Mouse (Mus musculus) hindbrain, embryonic 14.5 days (tissue): ENCODE measurements at regions not wholly inside any gene's neighbourhood (a gene's known extent, or its start where the extent isn't known, plus 50 kb on each side); places are given as distances from the start of the nearest gene placed in this dataset.

Experiments
- ATAC-seq: fragments of 200-750 bp; cut with Nextera tagmentation; 2 replicates; pipeline ENCODE4 v1.8.0; 2017; ENCODE audit warnings: moderate number of reproducible peaks, mild to moderate bottlenecking, moderate TSS enrichment, moderate library complexity; ENCODE audit not compliant: low FRiP score
- DNase-seq: peaks from one replicate; pipeline ENCODE4 v3.0.0-alpha.2; 2015; ENCODE audit warnings: low spot score
- H3K27ac ChIP-seq: fragments of 300-500 bp; sonication (generic); 2 replicates; pipeline ENCODE4 v1.5.1; 2014; ENCODE audit warnings: mild to moderate bottlenecking, moderate library complexity
- H3K27me3 ChIP-seq: fragments of 300-500 bp; sonication (generic); 2 replicates; pipeline ENCODE4 v1.6.1; 2014; ENCODE audit warnings: mild to moderate bottlenecking, low read length, mixed read lengths; ENCODE audit not compliant: control insufficient read depth, insufficient read depth
- H3K36me3 ChIP-seq: fragments of 300-500 bp; sonication (generic); replicated peaks from 2 replicates; pipeline ENCODE4 v1.6.1; 2014; ENCODE audit not compliant: control insufficient read depth, insufficient read depth
- H3K4me1 ChIP-seq: fragments of 300-500 bp; sonication (generic); replicated peaks from 2 replicates; pipeline ENCODE4 v1.6.1; 2014; ENCODE audit warnings: antibody characterized with exemption, low read length, mixed read lengths; ENCODE audit not compliant: control insufficient read depth, insufficient read depth
- H3K4me2 ChIP-seq: fragments of 300-500 bp; sonication (generic); replicated peaks from 2 replicates; pipeline ENCODE4 v1.6.1; 2014; ENCODE audit warnings: mild to moderate bottlenecking, moderate library complexity
- H3K4me3 ChIP-seq: fragments of 300-500 bp; sonication (generic); replicated peaks from 2 replicates; pipeline ENCODE4 v1.5.1; 2014; ENCODE audit warnings: mild to moderate bottlenecking, low read length
- H3K9ac ChIP-seq: fragments of 300-500 bp; sonication (generic); 2 replicates; pipeline ENCODE4 v1.6.1; 2014
- H3K9me3 ChIP-seq: fragments of 300-500 bp; sonication (generic); 2 replicates; pipeline ENCODE4 v1.6.1; 2016; ENCODE audit warnings: low read length; ENCODE audit not compliant: control insufficient read depth
- WGBS: fragments of 180-500 bp; shearing (Covaris S2); extraction: QIAGEN DNeasy Blood & Tissue Kit; methylation state at CpG from one replicate; pipeline ENCODE4 v1.1.7; 2014; 5-methylcytosine and 5-hydroxymethylcytosine counted together

GRCm38 (mm10) chr5:42563406-42563805 lies 495.6 kb downstream of the Gm16223 start:
- Histone ChIP-seq H3K4me2 (no peak overlapping the region), H3K27me3 (no peaks in the 10 kb centered on the region), H3K4me1 (no peaks in the 10 kb centered on the region), H3K9ac (no peak overlapping the region), H3K27ac (no peak overlapping the region), H3K4me3 (no peak overlapping the region), H3K36me3 (no peaks in the 10 kb centered on the region), H3K9me3 (no peaks in the 10 kb centered on the region)
- no peak for ATAC-seq
- no peak for DNase-seq

- WGBS: 58% methylated on average over 2 of the region's 2 CpGs
- no peaks in the 10 kb centered on the region for H3K36me3 ChIP-seq
- DNase-seq (no peak), ATAC-seq (no peak)
- H3K27me3 ChIP-seq: no peaks in the 10 kb centered on the region
- no peak overlapping the region for H3K9ac ChIP-seq
- no peak overlapping the region for H3K27ac ChIP-seq
- H3K4me1 ChIP-seq: no peaks in the 10 kb centered on the region; the same call in 1 of the 2 replicates
- H3K4me2 ChIP-seq: no peak overlapping the region
- H3K9me3 ChIP-seq: no peaks in the 10 kb centered on the region
- H3K4me3 ChIP-seq: no peak overlapping the region
Measured at GRCm38 (mm10) chr5:42575971-42576370, 508.2 kb downstream of the Gm16223 start.

GRCm38 (mm10) chr5:42578208-42578844 lies 510.6 kb downstream of the Gm16223 start:
- H3K9ac ChIP-seq: no peak overlapping the region
- H3K4me3 ChIP-seq: no peak overlapping the region
- peak; percentile 39 for DNase-seq
- ATAC-seq: peak; percentile 72
- no peak overlapping the region for H3K27ac ChIP-seq
- no peaks in the 10 kb centered on the region for H3K27me3 ChIP-seq
- no peaks in the 10 kb centered on the region; the same call in 1 of the 2 replicates for H3K4me1 ChIP-seq
- WGBS: 56% methylated on average over 5 of the region's 5 CpGs
- no peaks in the 10 kb centered on the region for H3K36me3 ChIP-seq
- H3K9me3 ChIP-seq: no peaks in the 10 kb centered on the region
- H3K4me2 ChIP-seq: no peak overlapping the region

- H3K4me3 ChIP-seq: no peak overlapping the region
- H3K27ac ChIP-seq: no peak overlapping the region
- H3K4me2 ChIP-seq: no peak overlapping the region
- DNase-seq (no peak), ATAC-seq (no peak)
- H3K27me3 ChIP-seq: no peaks in the 10 kb centered on the region
- H3K36me3 ChIP-seq: no peaks in the 10 kb centered on the region
- H3K4me1 ChIP-seq: no peaks in the 10 kb centered on the region
- H3K9me3 ChIP-seq: no peaks in the 10 kb centered on the region
- 79% methylated on average over 3 of the region's 3 CpGs for WGBS
- H3K9ac ChIP-seq: no peak overlapping the region
Measured at GRCm38 (mm10) chr5:42620698-42621097, 552.9 kb downstream of the Gm16223 start.

GRCm38 (mm10) chr5:42636162-42636823 lies 568.5 kb downstream of the Gm16223 start:
- H3K4me3 ChIP-seq: no peak overlapping the region
- H3K36me3 ChIP-seq: no peaks in the 10 kb centered on the region
- ATAC-seq: no peak
- no peaks in the 10 kb centered on the region for H3K27me3 ChIP-seq
- H3K9me3 ChIP-seq: no peaks in the 10 kb centered on the region
- H3K27ac ChIP-seq: no peak overlapping the region; the same call in 1 of the 2 replicates
- no peak for DNase-seq
- WGBS: 73% methylated on average over 9 of the region's 9 CpGs
- no peaks in the 10 kb centered on the region for H3K4me1 ChIP-seq
- H3K9ac ChIP-seq: no peak overlapping the region
- no peak overlapping the region for H3K4me2 ChIP-seq

- H3K4me2 ChIP-seq: no peak overlapping the region
- DNase-seq (no peak), ATAC-seq (peak; percentile 48; the same call in 1 of the 2 replicates)
- H3K4me3 ChIP-seq: no peak overlapping the region
- H3K4me1 ChIP-seq: no peaks in the 10 kb centered on the region
- H3K27me3 ChIP-seq: no peaks in the 10 kb centered on the region
- no peak overlapping the region for H3K9ac ChIP-seq
- H3K27ac ChIP-seq: no peak overlapping the region
- no peaks in the 10 kb centered on the region for H3K36me3 ChIP-seq
- WGBS: 54% methylated on average over 3 of the region's 3 CpGs
- no peaks in the 10 kb centered on the region for H3K9me3 ChIP-seq
Measured at GRCm38 (mm10) chr5:42656460-42656859, 576.5 kb upstream of the Cpeb2 start.

GRCm38 (mm10) chr5:42659994-42660393 lies 573.0 kb upstream of the Cpeb2 start:
- no peak overlapping the region for H3K4me3 ChIP-seq
- H3K27ac ChIP-seq: no peak overlapping the region
- no peaks in the 10 kb centered on the region for H3K36me3 ChIP-seq
- no peak overlapping the region for H3K4me2 ChIP-seq
- no peaks in the 10 kb centered on the region for H3K27me3 ChIP-seq
- DNase-seq (no peak), ATAC-seq (no peak)
- no peaks in the 10 kb centered on the region for H3K4me1 ChIP-seq
- no peaks in the 10 kb centered on the region for H3K9me3 ChIP-seq
- 47% methylated on average over 4 of the region's 4 CpGs for WGBS
- no peak overlapping the region for H3K9ac ChIP-seq

- DNase-seq: no peak
- no peaks in the 10 kb centered on the region for H3K36me3 ChIP-seq
- ATAC-seq: no peak
- H3K27ac ChIP-seq: no peak overlapping the region
- H3K9ac ChIP-seq: no peak overlapping the region
- H3K9me3 ChIP-seq: no peaks in the 10 kb centered on the region
- 92% methylated on average over 5 of the region's 5 CpGs for WGBS
- H3K4me1 ChIP-seq: no peaks in the 10 kb centered on the region
- no peaks in the 10 kb centered on the region for H3K27me3 ChIP-seq
- no peak overlapping the region for H3K4me2 ChIP-seq
- no peak overlapping the region for H3K4me3 ChIP-seq
Measured at GRCm38 (mm10) chr5:42679617-42680016, 553.4 kb upstream of the Cpeb2 start.

GRCm38 (mm10) chr5:42685356-42686057 lies 547.5 kb upstream of the Cpeb2 start:
- 70% methylated on average over 5 of the region's 5 CpGs for WGBS
- Histone ChIP-seq H3K36me3 (no peaks in the 10 kb centered on the region), H3K27me3 (no peaks in the 10 kb centered on the region), H3K4me3 (no peak overlapping the region), H3K4me2 (no peak overlapping the region), H3K4me1 (no peaks in the 10 kb centered on the region), H3K9ac (no peak overlapping the region), H3K27ac (no peak overlapping the region), H3K9me3 (no peaks in the 10 kb centered on the region)
- DNase-seq (no peak), ATAC-seq (no peak)
